Mouse (Mus musculus) embryo, embryonic 10.5 days (tissue): ENCODE measurements around the gene Dhrs9.

Experiments
- DNase-seq: peaks from one replicate; pipeline ENCODE4 v3.0.0-alpha.2; 2015; ENCODE audit warnings: low spot score

Gene Dhrs9

GRCm38 (mm10) chr2:69418294-69418881 is 38.1 kb downstream of the Dhrs9 start:
- peak; percentile 75 for DNase-seq

GRCm38 (mm10) chr2:69424829-69425228 is 44.6 kb downstream of the Dhrs9 start:
- no peak for DNase-seq

- DNase-seq, result no peak
Observed at GRCm38 (mm10) chr2:69426081-69426480, 45.8 kb downstream of the Dhrs9 start.

GRCm38 (mm10) chr2:69427141-69427540 is 46.9 kb downstream of the Dhrs9 start:
- DNase-seq, result no peak

GRCm38 (mm10) chr2:69428116-69428515 is 47.9 kb downstream of the Dhrs9 start:
- DNase-seq, result peak; percentile 86

- no peak for DNase-seq
Observed at GRCm38 (mm10) chr2:69441656-69442055, 61.4 kb downstream of the Dhrs9 start.

- DNase-seq, result peak; percentile 40
Observed at GRCm38 (mm10) chr2:69445896-69446472, 65.7 kb downstream of the Dhrs9 start.

GRCm38 (mm10) chr2:69448581-69448980 is 68.3 kb downstream of the Dhrs9 start:
- DNase-seq, result no peak

- DNase-seq, result no peak
Observed at GRCm38 (mm10) chr2:69451128-69451527, 70.9 kb downstream of the Dhrs9 start.
